Mouse (Mus musculus): ENCODE data around the gene Pak1.
"Not testable (repeated sequence)": the region's sequence is repeated elsewhere in the genome, so short reads cannot be mapped to it uniquely, and the experiment has no call there.

Pak1 gene

GRCm38 (mm10) chr7:97780222-97780621 lies 8.1 kb upstream of the Pak1 start:
- no peak for DNase-seq (ENCODE audit: low spot score)

GRCm38 (mm10) chr7:97780815-97781214 lies 7.5 kb upstream of the Pak1 start:
- DNase-seq (ENCODE audit: low spot score) = no peak

GRCm38 (mm10) chr7:97781496-97781895 lies 6.8 kb upstream of the Pak1 start:
- DNase-seq (ENCODE audit: low spot score) = no peak

GRCm38 (mm10) chr7:97783523-97783922 lies 4.8 kb upstream of the Pak1 start:
- no peak for DNase-seq (ENCODE audit: low spot score)

GRCm38 (mm10) chr7:97788669-97789483 lies 535 bp downstream of the Pak1 start:
- no peak for DNase-seq (ENCODE audit: low spot score)

- no peak for DNase-seq (ENCODE audit: low spot score)
These were observed 1.9 kb downstream of the Pak1 start for GRCm38 (mm10) chr7:97790272-97790671.

- no peak for DNase-seq (ENCODE audit: low spot score)
These were observed 4.0 kb downstream of the Pak1 start for GRCm38 (mm10) chr7:97792324-97792723.

- DNase-seq (ENCODE audit: low spot score) = no peak
These were observed 14.8 kb downstream of the Pak1 start for GRCm38 (mm10) chr7:97803116-97803515.

GRCm38 (mm10) chr7:97804245-97805066 lies 16.1 kb downstream of the Pak1 start:
- DNase-seq (ENCODE audit: low spot score) = no peak

- DNase-seq (ENCODE audit: low spot score) = no peak
These were observed 16.7 kb downstream of the Pak1 start for GRCm38 (mm10) chr7:97805067-97805365.

GRCm38 (mm10) chr7:97809307-97809706 lies 21.0 kb downstream of the Pak1 start:
- no peak for DNase-seq (ENCODE audit: low spot score)

GRCm38 (mm10) chr7:97821875-97822274 lies 33.5 kb downstream of the Pak1 start:
- DNase-seq (ENCODE audit: low spot score) = no peak

GRCm38 (mm10) chr7:97829091-97829490 lies 40.8 kb downstream of the Pak1 start:
- DNase-seq (ENCODE audit: low spot score) = no peak

GRCm38 (mm10) chr7:97830739-97831138 lies 42.4 kb downstream of the Pak1 start:
- no peak for DNase-seq (ENCODE audit: low spot score)

- no peak for DNase-seq (ENCODE audit: low spot score)
These were observed 44.6 kb downstream of the Pak1 start for GRCm38 (mm10) chr7:97832987-97833386.

- no peak for DNase-seq (ENCODE audit: low spot score)
These were observed 50.2 kb downstream of the Pak1 start for GRCm38 (mm10) chr7:97838574-97838973.

- DNase-seq (ENCODE audit: low spot score) = no peak
These were observed 53.0 kb downstream of the Pak1 start for GRCm38 (mm10) chr7:97841311-97841710.

GRCm38 (mm10) chr7:97842332-97842731 lies 54.0 kb downstream of the Pak1 start:
- no peak for DNase-seq (ENCODE audit: low spot score)

GRCm38 (mm10) chr7:97842806-97843570 lies 54.6 kb downstream of the Pak1 start:
- DNase-seq (ENCODE audit: low spot score) = peak; percentile 2

GRCm38 (mm10) chr7:97844419-97844818 lies 56.1 kb downstream of the Pak1 start:
- DNase-seq (ENCODE audit: low spot score) = no peak

- no peak for DNase-seq (ENCODE audit: low spot score)
These were observed 57.2 kb downstream of the Pak1 start for GRCm38 (mm10) chr7:97845546-97845945.

- no peak for DNase-seq (ENCODE audit: low spot score)
These were observed 58.2 kb downstream of the Pak1 start for GRCm38 (mm10) chr7:97846539-97846938.

- DNase-seq (ENCODE audit: low spot score) = not testable (repeated sequence)
These were observed 61.2 kb downstream of the Pak1 start for GRCm38 (mm10) chr7:97849557-97849956.

Measured in spleen, adult 12 weeks (tissue).